Mouse (Mus musculus): ENCODE data around the gene Spata31d1d. TPM values are rescaled to one million over a fixed set of nuclear protein-coding genes. Genes with fewer than 3 reads are reported as not detected.

The Spata31d1d gene
- polyA plus RNA-seq, 1 experiment from 2014 or later, result not detected

GRCm38 (mm10) chr13:59688338-59688770, 43.2 kb downstream of the Spata31d1d start:
- no peak for TF ChIP-seq CTCF (IDR thresholded peaks at IDR 0.05; ENCODE audit: low read depth)
- WGBS, result 72% methylated on average over 13 of the region's 13 CpGs

GRCm38 (mm10) chr13:59685236-59685635, 46.3 kb downstream of the Spata31d1d start:
- no peak overlapping the region for H3K27ac ChIP-seq (ENCODE audit: low read depth, low read length)
- H3K4me2 ChIP-seq (replicated peaks; ENCODE audit: low read depth), result no peak overlapping the region
- no peak for TF ChIP-seq CTCF (IDR thresholded peaks at IDR 0.05; ENCODE audit: low read depth)
- no peaks in the 10 kb centered on the region for H3K4me1 ChIP-seq (replicated peaks; ENCODE audit: control insufficient read depth, insufficient read depth, low read length)
- WGBS, result 78% methylated on average over 3 of the region's 3 CpGs
- no peaks in the 10 kb centered on the region for H3K9me3 ChIP-seq (ENCODE audit: control insufficient read depth)
- H3K27me3 ChIP-seq (replicated peaks; ENCODE audit: control insufficient read depth, insufficient read depth, low read length), result 0 out of 2 replicates have a peak, but pooled peaks cover 5% of the 10 kb centered on the region
- H3K36me3 ChIP-seq (ENCODE audit: control insufficient read depth, insufficient read depth), result no peaks in the 10 kb centered on the region
- no peak overlapping the region for H3K9ac ChIP-seq (ENCODE audit: low read depth, low read length)
- ATAC-seq, result no peak
- no peak overlapping the region for H3K4me3 ChIP-seq (ENCODE audit: low read depth, low read length)

More at GRCm38 (mm10) chr13:59688338-59688770, 43.2 kb downstream of the Spata31d1d start:
- Histone ChIP-seq H3K9me3 (ENCODE audit: control insufficient read depth) (no peaks in the 10 kb centered on the region), H3K9ac (ENCODE audit: low read depth, low read length) (no peak overlapping the region), H3K27me3 (replicated peaks; ENCODE audit: control insufficient read depth, insufficient read depth, low read length) (no peaks in the 10 kb centered on the region), H3K4me3 (ENCODE audit: low read depth, low read length) (no peak overlapping the region), H3K36me3 (ENCODE audit: control insufficient read depth, insufficient read depth) (no peaks in the 10 kb centered on the region), H3K4me1 (replicated peaks; ENCODE audit: control insufficient read depth, insufficient read depth, low read length) (no peaks in the 10 kb centered on the region), H3K4me2 (replicated peaks; ENCODE audit: low read depth) (no peak overlapping the region), H3K27ac (ENCODE audit: low read depth, low read length) (no peak overlapping the region)
- ATAC-seq, result no peak

GRCm38 (mm10) chr13:59682629-59683028, 48.9 kb downstream of the Spata31d1d start:
- peak; percentile 16; the same call in 1 of the 2 replicates for ATAC-seq
- H3K4me3 ChIP-seq (ENCODE audit: low read depth, low read length), result no peak overlapping the region
- no peaks in the 10 kb centered on the region for H3K4me1 ChIP-seq (replicated peaks; ENCODE audit: control insufficient read depth, insufficient read depth, low read length)
- H3K36me3 ChIP-seq (ENCODE audit: control insufficient read depth, insufficient read depth), result no peaks in the 10 kb centered on the region
- no peak for TF ChIP-seq CTCF (IDR thresholded peaks at IDR 0.05; ENCODE audit: low read depth)
- H3K9ac ChIP-seq (ENCODE audit: low read depth, low read length), result no peak overlapping the region
- H3K9me3 ChIP-seq (ENCODE audit: control insufficient read depth), result no peaks in the 10 kb centered on the region
- 22% methylated on average over 7 of the region's 7 CpGs for WGBS
- H3K4me2 ChIP-seq (replicated peaks; ENCODE audit: low read depth), result no peak overlapping the region
- no peak overlapping the region for H3K27ac ChIP-seq (ENCODE audit: low read depth, low read length)
- H3K27me3 ChIP-seq (replicated peaks; ENCODE audit: control insufficient read depth, insufficient read depth, low read length), result 0 out of 2 replicates have a peak, but pooled peaks cover 5% of the 10 kb centered on the region

- Histone ChIP-seq H3K4me1 (replicated peaks; ENCODE audit: control insufficient read depth, insufficient read depth, low read length) (no peaks in the 10 kb centered on the region), H3K27ac (ENCODE audit: low read depth, low read length) (no peak overlapping the region), H3K9me3 (ENCODE audit: control insufficient read depth) (no peaks in the 10 kb centered on the region), H3K9ac (ENCODE audit: low read depth, low read length) (no peak overlapping the region), H3K4me3 (ENCODE audit: low read depth, low read length) (no peak overlapping the region), H3K36me3 (ENCODE audit: control insufficient read depth, insufficient read depth) (no peaks in the 10 kb centered on the region), H3K27me3 (replicated peaks; ENCODE audit: control insufficient read depth, insufficient read depth, low read length) (0 out of 2 replicates have a peak, but pooled peaks cover 5% of the 10 kb centered on the region), H3K4me2 (replicated peaks; ENCODE audit: low read depth) (no peak overlapping the region)
- TF ChIP-seq CTCF (IDR thresholded peaks at IDR 0.05; ENCODE audit: low read depth), result no peak
- no peak for ATAC-seq
- 69% methylated on average over 4 of the region's 4 CpGs for WGBS
These were observed 51.6 kb downstream of the Spata31d1d start for GRCm38 (mm10) chr13:59679908-59680307.

- Histone ChIP-seq H3K9me3 (ENCODE audit: control insufficient read depth) (no peaks in the 10 kb centered on the region), H3K4me3 (ENCODE audit: low read depth, low read length) (no peak overlapping the region), H3K9ac (ENCODE audit: low read depth, low read length) (no peak overlapping the region), H3K27ac (ENCODE audit: low read depth, low read length) (no peak overlapping the region), H3K27me3 (replicated peaks; ENCODE audit: control insufficient read depth, insufficient read depth, low read length) (0 out of 2 replicates have a peak, but pooled peaks cover 5% of the 10 kb centered on the region), H3K36me3 (ENCODE audit: control insufficient read depth, insufficient read depth) (no peaks in the 10 kb centered on the region), H3K4me2 (replicated peaks; ENCODE audit: low read depth) (no peak overlapping the region), H3K4me1 (replicated peaks; ENCODE audit: control insufficient read depth, insufficient read depth, low read length) (no peaks in the 10 kb centered on the region)
- TF ChIP-seq CTCF (IDR thresholded peaks at IDR 0.05; ENCODE audit: low read depth), result no peak
- ATAC-seq, result no peak
- 36% methylated on average over 4 of the region's 4 CpGs for WGBS
These were observed 52.2 kb downstream of the Spata31d1d start for GRCm38 (mm10) chr13:59679306-59679705.

- Histone ChIP-seq H3K36me3 (ENCODE audit: control insufficient read depth, insufficient read depth) (no peaks in the 10 kb centered on the region), H3K9me3 (ENCODE audit: control insufficient read depth) (no peaks in the 10 kb centered on the region), H3K4me3 (ENCODE audit: low read depth, low read length) (no peak overlapping the region), H3K4me2 (replicated peaks; ENCODE audit: low read depth) (no peak overlapping the region), H3K9ac (ENCODE audit: low read depth, low read length) (no peak overlapping the region), H3K27me3 (replicated peaks; ENCODE audit: control insufficient read depth, insufficient read depth, low read length) (no peaks in the 10 kb centered on the region), H3K4me1 (replicated peaks; ENCODE audit: control insufficient read depth, insufficient read depth, low read length) (no peaks in the 10 kb centered on the region), H3K27ac (ENCODE audit: low read depth, low read length) (no peak overlapping the region)
- TF ChIP-seq CTCF (IDR thresholded peaks at IDR 0.05; ENCODE audit: low read depth), result no peak
- WGBS, result 67% methylated on average over 12 of the region's 12 CpGs
- ATAC-seq, result no peak
These were observed 55.0 kb downstream of the Spata31d1d start for GRCm38 (mm10) chr13:59676316-59677229.

Other genes starting within 250 kb of the Spata31d1d start
- 7.3 TPM in 2 replicates for gene Agtpbp1, start 146.5 kb downstream of the Spata31d1d start, polyA plus RNA-seq (2015; fragmentation: Nextera tagmentation; extraction: Ambion mirVana)
- 39.8 and 44.7 TPM in 2 replicates for gene Naa35, start 146.5 kb downstream of the Spata31d1d start, polyA plus RNA-seq (2015; fragmentation: Nextera tagmentation; extraction: Ambion mirVana)
- 29.6 and 34.3 TPM in 2 replicates for gene Golm1, start 55.9 kb downstream of the Spata31d1d start, polyA plus RNA-seq (2015; fragmentation: Nextera tagmentation; extraction: Ambion mirVana)
- not detected in 2 replicates for gene 4921517D22Rik, start 37.6 kb downstream of the Spata31d1d start, polyA plus RNA-seq (2015; fragmentation: Nextera tagmentation; extraction: Ambion mirVana)
- gene Spata31d1a, start 21.4 kb downstream of the Spata31d1d start, polyA plus RNA-seq (2015; fragmentation: Nextera tagmentation; extraction: Ambion mirVana), result not detected in 2 replicates
- not detected in 2 replicates for gene Spata31d1b, start 19.5 kb downstream of the Spata31d1d start, polyA plus RNA-seq (2015; fragmentation: Nextera tagmentation; extraction: Ambion mirVana)
- gene 1700014D04Rik, start 15.0 kb upstream of the Spata31d1d start, polyA plus RNA-seq (2015; fragmentation: Nextera tagmentation; extraction: Ambion mirVana), result not detected in 2 replicates
- gene Isca1, start 38.1 kb upstream of the Spata31d1d start, polyA plus RNA-seq (2015; fragmentation: Nextera tagmentation; extraction: Ambion mirVana), result 81.4 and 84.5 TPM in 2 replicates
- not detected in 2 replicates for gene Gm49354, start 50.5 kb upstream of the Spata31d1d start, polyA plus RNA-seq (2015; fragmentation: Nextera tagmentation; extraction: Ambion mirVana)
- 50.1 and 55.4 TPM in 2 replicates for gene Tut7, start 91.4 kb upstream of the Spata31d1d start, polyA plus RNA-seq (2015; fragmentation: Nextera tagmentation; extraction: Ambion mirVana)

All from intestine, postnatal 0 days (tissue).